8 mouse cellular contexts compared by ENCODE assay signal in genomic region chr9:123928759-123929246, GRCm38 (mm10). TPM values are rescaled to one million over a fixed set of nuclear protein-coding genes. Genes with fewer than 3 reads are reported as not detected.
A peak's percentile ranks its signal among the peaks of the same experiment; 100 is the strongest.
DNase-seq lines count a peak whose midpoint lies in the region; ATAC-seq and TF ChIP-seq lines count a peak whose summit lies in the region.

No protein-coding gene starts in this region.

- no peaks in the 10 kb centered on the region for H3K79me2 ChIP-seq in MEL (ENCODE audit: control insufficient read depth, insufficient read depth, low read length, poor library complexity)

- no peak overlapping the region for H3K4me2 ChIP-seq in stomach, postnatal 0 days (replicated peaks; ENCODE audit: low read depth)
- no peak overlapping the region for H3K4me2 ChIP-seq in forebrain, embryonic 11.5 days (ENCODE audit: low read depth, low read length, severe bottlenecking)

- ATAC-seq in stomach, postnatal 0 days (ENCODE audit: low FRiP score, low TSS enrichment): no peak
- ATAC-seq in forebrain, embryonic 11.5 days (replicated peaks; ENCODE audit: low FRiP score): no peak

- peak overlapping the region; percentile 57 for H3K27ac ChIP-seq in MEL (ENCODE audit: control insufficient read depth, low read depth, low read length)
- peak overlapping the region; percentile 33; the same call in 1 of the 2 replicates for H3K27ac ChIP-seq in heart, embryonic 10.5 days
- 0 out of 2 replicates have a peak overlapping the region, but pooled peaks have one; percentile 30 for H3K27ac ChIP-seq in stomach, postnatal 0 days (replicated peaks)
- H3K27ac ChIP-seq in forebrain, embryonic 11.5 days (ENCODE audit: low read depth, low read length): no peak overlapping the region

- TF ChIP-seq RAD21 in MEL (IDR thresholded peaks at IDR 0.05; ENCODE audit: low read depth, low read length): no peak

- DNase-seq in 3T3-L1 (ENCODE audit: low read depth, low spot score) (peak; percentile 19), MEL (ENCODE audit: low read depth, low spot score) (peak; percentile 100)
- no peak for DNase-seq in heart, embryonic 10.5 days (ENCODE audit: low spot score)
- peak; percentile 57 for DNase-seq in lung, postnatal 10 days
- DNase-seq in stomach, postnatal 0 days (ENCODE audit: low spot score): no peak
- no peak for DNase-seq in forebrain, embryonic 11.5 days (ENCODE audit: low spot score)
- no peak for DNase-seq in neural tube, embryonic 10.5 days (ENCODE audit: extremely low spot score, low spot score)
- no peak for DNase-seq in cerebellum, adult 18-20 months

- H3K9ac ChIP-seq in MEL (ENCODE audit: control insufficient read depth, low read depth, low read length, poor library complexity, severe bottlenecking): peak overlapping the region; percentile 24
- no peak overlapping the region for H3K9ac ChIP-seq in stomach, postnatal 0 days (ENCODE audit: low read length)
- H3K9ac ChIP-seq in forebrain, embryonic 11.5 days (ENCODE audit: low read length): no peak overlapping the region

- peak overlapping the region; percentile 22 to 25 for H3K4me3 ChIP-seq in MEL (ENCODE audit: control insufficient read depth in 1 of 2, insufficient read depth in 1 of 2, low read depth in 2 of 2, low read length in 2 of 2)
- no peak overlapping the region for H3K4me3 ChIP-seq in heart, embryonic 10.5 days
- no peak overlapping the region for H3K4me3 ChIP-seq in stomach, postnatal 0 days (ENCODE audit: low read depth, low read length)
- H3K4me3 ChIP-seq in forebrain, embryonic 11.5 days (ENCODE audit: low read depth, low read length): no peak overlapping the region

- H3K4me1 ChIP-seq in MEL (ENCODE audit: control insufficient read depth in 1 of 2, insufficient read depth in 2 of 2, low read length in 2 of 2): peaks cover 41 to 61% of the 10 kb centered on the region in 2 experiments
- peaks cover 19% of the 10 kb centered on the region; the same call in 1 of the 2 replicates for H3K4me1 ChIP-seq in heart, embryonic 10.5 days
- no peaks in the 10 kb centered on the region for H3K4me1 ChIP-seq in stomach, postnatal 0 days (replicated peaks; ENCODE audit: control insufficient read depth, insufficient read depth)
- H3K4me1 ChIP-seq in forebrain, embryonic 11.5 days (replicated peaks; ENCODE audit: control insufficient read depth, insufficient read depth, low read length): no peaks in the 10 kb centered on the region

- no peak for TF ChIP-seq POLR2A in MEL (IDR thresholded peaks at IDR 0.05; ENCODE audit: control insufficient read depth in 1 of 2, insufficient read depth in 1 of 2, low read depth in 1 of 2, low read length in 2 of 2, poor library complexity in 1 of 2)

- no peak for TF ChIP-seq EP300 in MEL (IDR thresholded peaks at IDR 0.05; ENCODE audit: low read depth in 1 of 2, low read length in 2 of 2)
- TF ChIP-seq EP300 in stomach, postnatal 0 days (optimal IDR thresholded peaks at IDR 0.05): no peak

- no peaks in the 10 kb centered on the region for H3K9me3 ChIP-seq in MEL (replicated peaks; ENCODE audit: insufficient read depth, low read length)
- H3K9me3 ChIP-seq in heart, embryonic 10.5 days: peaks cover 3% of the 10 kb centered on the region; the same call in 1 of the 2 replicates
- no peaks in the 10 kb centered on the region for H3K9me3 ChIP-seq in stomach, postnatal 0 days (ENCODE audit: control insufficient read depth, low read length)
- H3K9me3 ChIP-seq in forebrain, embryonic 11.5 days (ENCODE audit: control insufficient read depth, low read length): peaks cover 3% of the 10 kb centered on the region; the same call in 1 of the 2 replicates

- peaks cover 0 to 48% of the 10 kb centered on the region in 2 experiments; a peak in 2 of 4 replicates for H3K36me3 ChIP-seq in MEL (ENCODE audit: control insufficient read depth in 1 of 2, insufficient read depth in 2 of 2, low read length in 2 of 2)
- no peaks in the 10 kb centered on the region for H3K36me3 ChIP-seq in heart, embryonic 10.5 days
- H3K36me3 ChIP-seq in stomach, postnatal 0 days (ENCODE audit: control insufficient read depth, insufficient read depth, low read length): no peaks in the 10 kb centered on the region
- H3K36me3 ChIP-seq in forebrain, embryonic 11.5 days (ENCODE audit: control insufficient read depth, insufficient read depth, low read length): no peaks in the 10 kb centered on the region

- no peaks in the 10 kb centered on the region for H3K27me3 ChIP-seq in MEL (ENCODE audit: control insufficient read depth in 1 of 2, insufficient read depth in 2 of 2, low read length in 2 of 2)
- no peaks in the 10 kb centered on the region for H3K27me3 ChIP-seq in heart, embryonic 10.5 days (ENCODE audit: insufficient read depth, poor library complexity, severe bottlenecking)
- no peaks in the 10 kb centered on the region for H3K27me3 ChIP-seq in stomach, postnatal 0 days (ENCODE audit: control insufficient read depth, insufficient read depth, low read length)
- no peaks in the 10 kb centered on the region for H3K27me3 ChIP-seq in forebrain, embryonic 11.5 days (ENCODE audit: control insufficient read depth, insufficient read depth, low read length)

- 26% methylated on average over 8 of the region's 8 CpGs for WGBS in heart, embryonic 10.5 days
- 23% methylated on average over 8 of the region's 8 CpGs for WGBS in stomach, postnatal 0 days
- 59% methylated on average over 8 of the region's 8 CpGs for WGBS in forebrain, embryonic 11.5 days

- TF ChIP-seq CTCF in MEL (IDR thresholded peaks at IDR 0.05 in 2 of 3, conservative IDR thresholded peaks at IDR 0.05 in 1 of 3; ENCODE audit: control insufficient read depth in 1 of 3, insufficient read depth in 1 of 3, low read depth in 2 of 3, low read length in 3 of 3, poor library complexity in 1 of 3, severe bottlenecking in 1 of 3): no peak
- peak; percentile 48 for TF ChIP-seq CTCF in stomach, postnatal 0 days (IDR thresholded peaks at IDR 0.05; ENCODE audit: low read depth)

TF ChIP-seq in MEL, 35 proteins besides CTCF, POLR2A, EP300 and RAD21:
- no peak for TF ChIP-seq ZMIZ1 (IDR thresholded peaks at IDR 0.05; ENCODE audit: low read depth, low read length)
- no peak for TF ChIP-seq MYC (IDR thresholded peaks at IDR 0.05; ENCODE audit: low read depth, low read length)
- TF ChIP-seq POLR2AphosphoS2 (IDR thresholded peaks at IDR 0.05; ENCODE audit: low read length): no peak
- no peak for TF ChIP-seq ZC3H11A (IDR thresholded peaks at IDR 0.05; ENCODE audit: low read depth, low read length)
- no peak for TF ChIP-seq TCF12 (IDR thresholded peaks at IDR 0.05; ENCODE audit: low read depth, low read length)
- no peak for TF ChIP-seq NRF1 (IDR thresholded peaks at IDR 0.05; ENCODE audit: insufficient read depth, low read depth, low read length, poor library complexity, severe bottlenecking)
- no peak for TF ChIP-seq CHD2 (IDR thresholded peaks at IDR 0.05; ENCODE audit: low read length)
- TF ChIP-seq GABPA (IDR thresholded peaks at IDR 0.05; ENCODE audit: low read depth, low read length): no peak
- no peak for TF ChIP-seq BHLHE40 (IDR thresholded peaks at IDR 0.05; ENCODE audit: borderline replicate concordance, low read depth, low read length)
- TF ChIP-seq MYB (IDR thresholded peaks at IDR 0.05; ENCODE audit: low read depth, low read length): no peak
- TF ChIP-seq JUND (IDR thresholded peaks at IDR 0.05; ENCODE audit: low read depth, low read length): no peak
- no peak for TF ChIP-seq CHD1 (IDR thresholded peaks at IDR 0.05; ENCODE audit: low read depth, low read length)
- no peak for TF ChIP-seq ETS1 (IDR thresholded peaks at IDR 0.05; ENCODE audit: low read depth, low read length)
- TF ChIP-seq MAX (IDR thresholded peaks at IDR 0.05; ENCODE audit: low read length): no peak
- TF ChIP-seq MEF2A (IDR thresholded peaks at IDR 0.05; ENCODE audit: extremely low read depth, insufficient replicate concordance, low read depth, low read length, poor library complexity, severe bottlenecking): no peak
- no peak for TF ChIP-seq ELF1 (IDR thresholded peaks at IDR 0.05; ENCODE audit: low read depth, low read length)
- TF ChIP-seq MAFK (IDR thresholded peaks at IDR 0.05; ENCODE audit: borderline replicate concordance, low read depth, low read length): no peak
- no peak for TF ChIP-seq USF2 (IDR thresholded peaks at IDR 0.05; ENCODE audit: borderline replicate concordance in 1 of 2, insufficient read depth in 1 of 2, low read depth in 1 of 2, low read length in 2 of 2)
- TF ChIP-seq GATA1 (IDR thresholded peaks at IDR 0.05; ENCODE audit: low read depth, low read length): no peak
- TF ChIP-seq UBTF (IDR thresholded peaks at IDR 0.05; ENCODE audit: borderline replicate concordance, insufficient read depth, low read depth, low read length): no peak

RNA-seq across cellular contexts. Expression of gene Ccr1, which starts 39.7 kb away (rescaled TPM):
- total RNA-seq in MEL (2012; rRNA removed): not detected in 2 replicates
- under 1 TPM in 1 of 2 experiments, not detected in 1; 0.07 TPM for polyA plus RNA-seq in MEL (2012; ENCODE audit: insufficient read depth in 1 of 2, insufficient read length in 2 of 2, low read depth in 1 of 2, low replicate concordance in 2 of 2, missing spikeins in 1 of 2)
- 0.07 and 0.35 TPM in 2 replicates for polyA plus RNA-seq in heart, embryonic 10.5 days (2016; fragmentation: Nextera tagmentation; extraction: Ambion mirVana)
- polyA plus RNA-seq in stomach, postnatal 0 days (2015; fragmentation: Nextera tagmentation; extraction: Ambion mirVana): 3.9 TPM in 2 replicates
- 0.60 TPM in 2 replicates for polyA plus RNA-seq in forebrain, embryonic 11.5 days (2014; fragmentation: Nextera tagmentation; extraction: Ambion mirVana)

RNA-seq across cellular contexts. Expression of gene Ccr1l1, which starts 49.4 kb away (rescaled TPM):
- total RNA-seq in MEL (2012; rRNA removed): not detected in 2 replicates
- not detected for polyA plus RNA-seq in MEL (2012; ENCODE audit: insufficient read depth in 1 of 2, insufficient read length in 2 of 2, low read depth in 1 of 2, low replicate concordance in 2 of 2, missing spikeins in 1 of 2)
- 0.12 TPM in 1 of 2 replicates, not detected in the other for polyA plus RNA-seq in heart, embryonic 10.5 days (2016; fragmentation: Nextera tagmentation; extraction: Ambion mirVana)
- polyA plus RNA-seq in stomach, postnatal 0 days (2015; fragmentation: Nextera tagmentation; extraction: Ambion mirVana): not detected in 2 replicates
- not detected in 2 replicates for polyA plus RNA-seq in forebrain, embryonic 11.5 days (2014; fragmentation: Nextera tagmentation; extraction: Ambion mirVana)

Comparison
In these comparisons a context has a peak if more than half of its experiments do, and no peak if none do; other contexts are left out.
1. DNase-seq: peak in 3T3-L1 (single experiment), MEL (single experiment) and lung, postnatal 10 days (single experiment); none in heart, embryonic 10.5 days (single experiment), stomach, postnatal 0 days (single experiment), forebrain, embryonic 11.5 days (single experiment), neural tube, embryonic 10.5 days (single experiment) and cerebellum, adult 18-20 months (0 of 2).
2. H3K4me3 ChIP-seq: peak in MEL (2 of 2); none in heart, embryonic 10.5 days (single experiment), stomach, postnatal 0 days (single experiment) and forebrain, embryonic 11.5 days (single experiment).